Mouse (Mus musculus) midbrain, embryonic 15.5 days (tissue): ENCODE results near the gene Crabp2. TPM values are rescaled to one million over a fixed set of nuclear protein-coding genes. Genes with fewer than 3 reads are reported as not detected.
A peak's percentile ranks its signal among the peaks of the same experiment; 100 is the strongest.

Experiments
- ATAC-seq: fragments of 200-750 bp; cut with Nextera tagmentation; replicated peaks from 2 replicates; pipeline ENCODE4 v1.8.0; 2017; ENCODE audit warnings: moderate TSS enrichment
- H3K27ac ChIP-seq: fragments of 300-500 bp; sonication (generic); 2 replicates; pipeline ENCODE4 v1.5.1; 2015; ENCODE audit warnings: mild to moderate bottlenecking, inconsistent platforms
- H3K27me3 ChIP-seq: fragments of 300-500 bp; sonication (generic); replicated peaks from 2 replicates; pipeline ENCODE4 v1.6.1; 2015; ENCODE audit warnings: inconsistent platforms
- H3K36me3 ChIP-seq: fragments of 300-500 bp; sonication (generic); replicated peaks from 2 replicates; pipeline ENCODE4 v1.6.1; 2015; ENCODE audit warnings: inconsistent platforms
- H3K4me1 ChIP-seq: fragments of 300-500 bp; sonication (generic); 2 replicates; pipeline ENCODE4 v1.6.1; 2015; ENCODE audit warnings: inconsistent platforms
- H3K4me2 ChIP-seq: fragments of 300-500 bp; sonication (generic); 2 replicates; pipeline ENCODE4 v1.6.1; 2015; ENCODE audit warnings: inconsistent platforms, mild to moderate bottlenecking, moderate library complexity
- H3K4me3 ChIP-seq: fragments of 300-500 bp; sonication (generic); 2 replicates; pipeline ENCODE4 v1.5.1; 2015; ENCODE audit warnings: mild to moderate bottlenecking, inconsistent platforms
- H3K9ac ChIP-seq: fragments of 300-500 bp; sonication (generic); 2 replicates; pipeline ENCODE4 v1.6.1; 2015; ENCODE audit warnings: mild to moderate bottlenecking, inconsistent platforms
- H3K9me3 ChIP-seq: fragments of 300-500 bp; sonication (generic); 2 replicates; pipeline ENCODE4 v1.6.1; 2016; ENCODE audit warnings: inconsistent platforms
- WGBS: fragments of 180-500 bp; shearing (Covaris S2); methylation state at CpG from one replicate; pipeline ENCODE4 v1.1.7; 2015; ENCODE audit warnings: mixed read lengths; 5-methylcytosine and 5-hydroxymethylcytosine counted together
- polyA plus RNA-seq: library from polyadenylated mRNA; unstranded; fragments of >200 nt; fragmentation: Nextera tagmentation; extraction: Ambion mirVana; gene quantifications from 2 replicates; pipeline ENCODE4 v1.2.1, GENCODE M21; 2015

Crabp2 gene
- polyA plus RNA-seq, 1 experiment from 2014 or later = 44.8 TPM

- ATAC-seq = peak; percentile 14; the same call in 1 of the 2 replicates
- Histone ChIP-seq H3K9me3 (no peaks in the 10 kb centered on the region), H3K9ac (no peak overlapping the region), H3K27me3 (0 out of 2 replicates have a peak, but pooled peaks cover 4% of the 10 kb centered on the region), H3K27ac (peak overlapping the region; percentile 17), H3K36me3 (no peaks in the 10 kb centered on the region), H3K4me3 (peak overlapping the region; percentile 51), H3K4me1 (peaks cover 46% of the 10 kb centered on the region), H3K4me2 (peak overlapping the region; percentile 93)
- WGBS = under 1% methylated on average over 21 of the region's 21 CpGs
These were observed 21.9 kb downstream of the Crabp2 start for GRCm38 (mm10) chr3:87970184-87970938.

- WGBS = under 1% methylated on average over 44 of the region's 44 CpGs
- Histone ChIP-seq H3K9me3 (no peaks in the 10 kb centered on the region), H3K27me3 (0 out of 2 replicates have a peak, but pooled peaks cover 4% of the 10 kb centered on the region), H3K4me3 (peak within 1 kb of the TSS; percentile 51), H3K27ac (peak within 1 kb of the TSS; percentile 66), H3K4me1 (peaks cover 46% of the 10 kb centered on the region), H3K36me3 (no peaks in the 10 kb centered on the region), H3K9ac (peak within 1 kb of the TSS; percentile 52), H3K4me2 (peak within 1 kb of the TSS; percentile 93)
- peak; percentile 75 for ATAC-seq
These were observed 22.5 kb downstream of the Crabp2 start, which contains the start of gene Nes for GRCm38 (mm10) chr3:87970939-87971488. Nes (plus strand) TSS chr3:87971078.

- Histone ChIP-seq H3K4me2 (peak overlapping the region; percentile 93), H3K9me3 (no peaks in the 10 kb centered on the region), H3K9ac (peak overlapping the region; percentile 52), H3K4me3 (peak overlapping the region; percentile 51), H3K4me1 (peaks cover 46% of the 10 kb centered on the region), H3K27me3 (0 out of 2 replicates have a peak, but pooled peaks cover 4% of the 10 kb centered on the region), H3K36me3 (no peaks in the 10 kb centered on the region), H3K27ac (peak overlapping the region; percentile 66)
- ATAC-seq = peak; percentile 46; the same call in 1 of the 2 replicates
- under 1% methylated on average over 47 of the region's 60 CpGs for WGBS
These were observed 23.2 kb downstream of the Crabp2 start for GRCm38 (mm10) chr3:87971489-87972202.

GRCm38 (mm10) chr3:87972203-87972664, 23.8 kb downstream of the Crabp2 start:
- WGBS = 5% methylated on average over 8 of the region's 8 CpGs
- H3K4me3 ChIP-seq = peak overlapping the region; percentile 51
- H3K27me3 ChIP-seq = 0 out of 2 replicates have a peak, but pooled peaks cover 4% of the 10 kb centered on the region
- no peaks in the 10 kb centered on the region for H3K36me3 ChIP-seq
- H3K9ac ChIP-seq = no peak overlapping the region; the same call in 1 of the 2 replicates
- peak overlapping the region; percentile 66 for H3K27ac ChIP-seq
- no peaks in the 10 kb centered on the region for H3K9me3 ChIP-seq
- H3K4me2 ChIP-seq = peak overlapping the region; percentile 93
- peak; percentile 46 for ATAC-seq
- H3K4me1 ChIP-seq = peaks cover 46% of the 10 kb centered on the region

GRCm38 (mm10) chr3:87972776-87973175, 24.3 kb downstream of the Crabp2 start:
- Histone ChIP-seq H3K4me2 (peak overlapping the region; percentile 93), H3K9me3 (no peaks in the 10 kb centered on the region), H3K4me3 (peak overlapping the region; percentile 51), H3K36me3 (no peaks in the 10 kb centered on the region), H3K27me3 (0 out of 2 replicates have a peak, but pooled peaks cover 4% of the 10 kb centered on the region), H3K4me1 (peaks cover 46% of the 10 kb centered on the region), H3K9ac (0 out of 2 replicates have a peak overlapping the region, but pooled peaks have one; percentile 7), H3K27ac (peak overlapping the region; percentile 67)
- no peak; the same call in 1 of the 2 replicates for ATAC-seq
- WGBS = 16% methylated on average over 5 of the region's 5 CpGs

GRCm38 (mm10) chr3:87973593-87974380, 25.3 kb downstream of the Crabp2 start:
- Histone ChIP-seq H3K36me3 (no peaks in the 10 kb centered on the region), H3K27ac (peak overlapping the region; percentile 67), H3K27me3 (0 out of 2 replicates have a peak, but pooled peaks cover 4% of the 10 kb centered on the region), H3K4me3 (peak overlapping the region; percentile 51), H3K9me3 (no peaks in the 10 kb centered on the region), H3K9ac (peak overlapping the region; percentile 21; the same call in 1 of the 2 replicates), H3K4me1 (peaks cover 46% of the 10 kb centered on the region), H3K4me2 (peak overlapping the region; percentile 93)
- no peak for ATAC-seq
- 15% methylated on average over 14 of the region's 14 CpGs for WGBS

GRCm38 (mm10) chr3:87974381-87974987, 26.0 kb downstream of the Crabp2 start:
- Histone ChIP-seq H3K27me3 (0 out of 2 replicates have a peak, but pooled peaks cover 4% of the 10 kb centered on the region), H3K4me3 (peak overlapping the region; percentile 51), H3K4me1 (peaks cover 46% of the 10 kb centered on the region), H3K36me3 (no peaks in the 10 kb centered on the region), H3K9me3 (no peaks in the 10 kb centered on the region), H3K4me2 (peak overlapping the region; percentile 93), H3K27ac (peak overlapping the region; percentile 67), H3K9ac (no peak overlapping the region)
- ATAC-seq = no peak; the same call in 1 of the 2 replicates
- 8% methylated on average over 12 of the region's 12 CpGs for WGBS

- Histone ChIP-seq H3K4me2 (no peak overlapping the region), H3K9ac (no peak overlapping the region), H3K27me3 (no peaks in the 10 kb centered on the region), H3K27ac (no peak overlapping the region), H3K9me3 (no peaks in the 10 kb centered on the region), H3K4me3 (no peak overlapping the region), H3K36me3 (no peaks in the 10 kb centered on the region), H3K4me1 (peaks cover 31% of the 10 kb centered on the region)
- 88% methylated on average over 5 of the region's 5 CpGs for WGBS
- no peak for ATAC-seq
These were observed 31.0 kb downstream of the Crabp2 start for GRCm38 (mm10) chr3:87979493-87979892.

- Histone ChIP-seq H3K4me3 (no peak overlapping the region), H3K36me3 (no peaks in the 10 kb centered on the region), H3K27ac (no peak overlapping the region), H3K4me2 (no peak overlapping the region), H3K27me3 (no peaks in the 10 kb centered on the region), H3K9ac (no peak overlapping the region), H3K9me3 (no peaks in the 10 kb centered on the region), H3K4me1 (peaks cover 29% of the 10 kb centered on the region)
- ATAC-seq = no peak
- WGBS = 62% methylated on average over 3 of the region's 3 CpGs
These were observed 31.6 kb downstream of the Crabp2 start for GRCm38 (mm10) chr3:87980085-87980484.

- H3K27me3 ChIP-seq = no peaks in the 10 kb centered on the region
- no peak overlapping the region for H3K4me3 ChIP-seq
- H3K9ac ChIP-seq = no peak overlapping the region
- H3K27ac ChIP-seq = no peak overlapping the region
- no peak overlapping the region for H3K4me2 ChIP-seq
- 67% methylated on average over 5 of the region's 5 CpGs for WGBS
- H3K36me3 ChIP-seq = no peaks in the 10 kb centered on the region
- peaks cover 35% of the 10 kb centered on the region for H3K4me1 ChIP-seq
- no peak for ATAC-seq
- H3K9me3 ChIP-seq = no peaks in the 10 kb centered on the region
These were observed 32.3 kb downstream of the Crabp2 start for GRCm38 (mm10) chr3:87980728-87981127.

- Histone ChIP-seq H3K36me3 (no peaks in the 10 kb centered on the region), H3K27ac (no peak overlapping the region), H3K9me3 (no peaks in the 10 kb centered on the region), H3K4me1 (peaks cover 37% of the 10 kb centered on the region), H3K9ac (no peak overlapping the region), H3K27me3 (no peaks in the 10 kb centered on the region), H3K4me3 (no peak overlapping the region), H3K4me2 (no peak overlapping the region)
- 91% methylated on average over 6 of the region's 6 CpGs for WGBS
- ATAC-seq = no peak
These were observed 32.8 kb downstream of the Crabp2 start for GRCm38 (mm10) chr3:87981214-87981760.
